Mouse (Mus musculus): ENCODE measurements around the gene Stx11. TPM values are rescaled to one million over a fixed set of nuclear protein-coding genes. Genes with fewer than 3 reads are reported as not detected.

The Stx11 gene
- polyA plus RNA-seq, 1 experiment from 2014 or later: 8.9 TPM

DNA sequence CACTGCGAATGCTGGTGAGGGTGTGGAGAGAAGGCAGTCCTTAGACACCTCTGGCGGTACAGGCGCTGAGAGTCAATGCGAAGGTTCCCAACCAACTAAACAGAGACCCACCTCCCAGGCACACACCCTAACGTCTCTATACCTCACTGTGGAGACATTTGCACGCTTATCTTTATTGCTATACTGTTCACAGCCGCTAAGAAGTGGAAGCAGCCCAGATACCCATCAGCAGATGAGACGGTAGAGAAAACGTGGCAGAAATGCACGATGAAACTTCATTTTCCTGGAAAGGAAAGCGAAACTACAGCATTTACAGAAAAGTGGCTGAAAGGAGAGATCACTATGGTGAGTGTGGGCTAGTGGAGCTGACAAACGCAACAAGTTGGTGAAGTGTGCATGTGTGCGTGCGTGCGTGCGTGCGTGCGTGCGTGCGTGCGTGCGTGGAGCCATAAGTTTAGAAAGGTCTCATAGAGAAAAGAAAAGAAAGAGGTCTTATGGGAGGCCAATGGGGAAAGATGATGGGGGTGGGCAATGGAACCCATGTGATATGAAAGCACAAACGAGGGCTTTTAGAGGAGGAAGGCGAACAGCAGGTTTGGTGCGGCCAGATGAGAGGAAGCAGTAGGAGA lies 29.4 kb upstream of the Stx11 start:
- 80% methylated on average over 25 of the region's 25 CpGs for WGBS
- DNase-seq (ENCODE audit: low spot score) (no peak), ATAC-seq (no peak)
- H3K9me3 ChIP-seq (ENCODE audit: low read length): no peaks in the 10 kb centered on the region
- TF ChIP-seq EP300 (IDR thresholded peaks at IDR 0.05) (no peak), CTCF (IDR thresholded peaks at IDR 0.05) (no peak)
- H3K27me3 ChIP-seq (replicated peaks; ENCODE audit: insufficient read depth, low read length): no peaks in the 10 kb centered on the region
- H3K4me1 ChIP-seq (ENCODE audit: insufficient read depth, low read depth, low read length): no peaks in the 10 kb centered on the region
- no peak overlapping the region for H3K9ac ChIP-seq (replicated peaks; ENCODE audit: low read depth)
- H3K4me3 ChIP-seq (ENCODE audit: low read depth, low read length): no peak overlapping the region
- H3K27ac ChIP-seq (ENCODE audit: low read length): no peak overlapping the region
- no peaks in the 10 kb centered on the region for H3K36me3 ChIP-seq (ENCODE audit: insufficient read depth, low read length)
- no peak overlapping the region for H3K4me2 ChIP-seq (replicated peaks; ENCODE audit: low read depth, low read length)

DNA sequence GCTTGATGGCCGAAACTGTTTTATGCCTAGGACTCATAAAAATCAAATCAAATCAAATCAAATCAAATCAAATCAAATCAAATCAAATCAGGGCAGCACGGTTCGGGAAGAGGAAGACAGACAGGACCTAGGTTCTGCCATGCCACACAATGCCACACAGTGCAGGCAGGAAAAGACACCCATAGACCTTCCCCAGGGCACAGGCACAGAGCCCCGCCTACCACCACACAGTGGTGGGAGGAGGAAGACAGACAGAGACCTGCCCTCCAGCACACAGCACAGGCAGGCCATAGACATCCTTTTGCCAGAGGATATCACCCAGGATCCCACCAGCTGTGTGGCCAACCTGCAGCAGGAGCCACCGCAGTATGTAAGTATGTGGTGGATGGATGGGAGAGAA lies 27.9 kb upstream of the Stx11 start:
- WGBS: 81% methylated on average over 5 of the region's 5 CpGs
- no peak for ATAC-seq
- H3K4me2 ChIP-seq (replicated peaks; ENCODE audit: low read depth, low read length): no peak overlapping the region
- no peaks in the 10 kb centered on the region for H3K9me3 ChIP-seq (ENCODE audit: low read length)
- H3K4me3 ChIP-seq (ENCODE audit: low read depth, low read length): no peak overlapping the region
- no peak overlapping the region for H3K27ac ChIP-seq (ENCODE audit: low read length)
- no peaks in the 10 kb centered on the region for H3K4me1 ChIP-seq (ENCODE audit: insufficient read depth, low read depth, low read length)
- TF ChIP-seq EP300 (IDR thresholded peaks at IDR 0.05): no peak
- TF ChIP-seq CTCF (IDR thresholded peaks at IDR 0.05): no peak
- DNase-seq (ENCODE audit: low spot score): no peak
- H3K9ac ChIP-seq (replicated peaks; ENCODE audit: low read depth): no peak overlapping the region
- no peaks in the 10 kb centered on the region for H3K36me3 ChIP-seq (ENCODE audit: insufficient read depth, low read length)
- H3K27me3 ChIP-seq (replicated peaks; ENCODE audit: insufficient read depth, low read length): no peaks in the 10 kb centered on the region

DNA sequence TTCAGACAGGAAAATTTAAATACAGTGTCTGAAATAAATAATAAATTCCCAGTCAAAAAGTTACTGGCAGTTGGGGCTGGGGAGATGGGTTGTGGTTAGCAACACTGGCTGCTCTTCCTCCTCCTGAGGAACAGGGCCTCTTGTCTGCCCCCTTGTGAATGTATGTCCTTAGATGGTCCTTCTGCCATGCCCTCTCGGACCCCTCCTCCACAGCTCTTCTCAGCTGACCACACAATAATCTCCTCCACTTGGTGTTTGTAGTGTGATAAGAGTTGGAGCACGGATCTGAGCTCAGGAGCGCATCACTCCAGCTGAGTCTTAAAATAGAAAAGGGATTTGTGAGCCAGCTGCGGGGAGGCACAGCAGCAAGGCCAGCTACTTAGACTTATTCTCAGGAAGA lies 22.8 kb upstream of the Stx11 start:
- no peak for ATAC-seq
- Histone ChIP-seq H3K4me1 (ENCODE audit: insufficient read depth, low read depth, low read length) (no peaks in the 10 kb centered on the region), H3K27ac (ENCODE audit: low read length) (no peak overlapping the region), H3K9ac (replicated peaks; ENCODE audit: low read depth) (no peak overlapping the region), H3K27me3 (replicated peaks; ENCODE audit: insufficient read depth, low read length) (no peaks in the 10 kb centered on the region), H3K36me3 (ENCODE audit: insufficient read depth, low read length) (no peaks in the 10 kb centered on the region), H3K4me2 (replicated peaks; ENCODE audit: low read depth, low read length) (no peak overlapping the region), H3K4me3 (ENCODE audit: low read depth, low read length) (no peak overlapping the region), H3K9me3 (ENCODE audit: low read length) (no peaks in the 10 kb centered on the region)
- TF ChIP-seq EP300 (IDR thresholded peaks at IDR 0.05): no peak
- TF ChIP-seq CTCF (IDR thresholded peaks at IDR 0.05): no peak
- 27% methylated on average over 4 of the region's 4 CpGs for WGBS
- no peak for DNase-seq (ENCODE audit: low spot score)

DNA sequence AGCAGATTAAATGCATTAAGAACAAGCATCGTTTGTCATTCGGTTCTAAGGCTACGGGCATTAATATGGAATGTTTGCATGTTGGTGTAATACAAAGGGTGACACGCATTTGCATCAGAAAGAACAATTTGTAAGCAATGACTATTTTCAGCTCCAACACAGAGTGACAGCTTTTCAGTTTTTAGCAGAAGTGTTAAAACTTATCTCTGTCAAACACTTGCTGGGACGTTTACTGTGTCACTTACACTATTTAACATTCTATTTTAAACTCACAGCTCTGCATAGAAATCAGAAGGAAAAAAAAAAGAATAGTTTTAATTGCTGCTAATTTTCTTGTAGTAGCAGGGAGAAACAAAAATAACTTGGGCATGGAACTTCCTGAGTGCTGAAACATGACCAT lies 22.4 kb upstream of the Stx11 start:
- H3K4me3 ChIP-seq (ENCODE audit: low read depth, low read length): no peak overlapping the region
- H3K4me2 ChIP-seq (replicated peaks; ENCODE audit: low read depth, low read length): no peak overlapping the region
- H3K27ac ChIP-seq (ENCODE audit: low read length): no peak overlapping the region
- ATAC-seq (no peak), DNase-seq (ENCODE audit: low spot score) (no peak)
- no peaks in the 10 kb centered on the region for H3K27me3 ChIP-seq (replicated peaks; ENCODE audit: insufficient read depth, low read length)
- WGBS: 71% methylated on average over 5 of the region's 5 CpGs
- TF ChIP-seq EP300 (IDR thresholded peaks at IDR 0.05): no peak
- H3K9me3 ChIP-seq (ENCODE audit: low read length): no peaks in the 10 kb centered on the region
- no peaks in the 10 kb centered on the region for H3K36me3 ChIP-seq (ENCODE audit: insufficient read depth, low read length)
- H3K9ac ChIP-seq (replicated peaks; ENCODE audit: low read depth): no peak overlapping the region
- no peaks in the 10 kb centered on the region for H3K4me1 ChIP-seq (ENCODE audit: insufficient read depth, low read depth, low read length)

DNA sequence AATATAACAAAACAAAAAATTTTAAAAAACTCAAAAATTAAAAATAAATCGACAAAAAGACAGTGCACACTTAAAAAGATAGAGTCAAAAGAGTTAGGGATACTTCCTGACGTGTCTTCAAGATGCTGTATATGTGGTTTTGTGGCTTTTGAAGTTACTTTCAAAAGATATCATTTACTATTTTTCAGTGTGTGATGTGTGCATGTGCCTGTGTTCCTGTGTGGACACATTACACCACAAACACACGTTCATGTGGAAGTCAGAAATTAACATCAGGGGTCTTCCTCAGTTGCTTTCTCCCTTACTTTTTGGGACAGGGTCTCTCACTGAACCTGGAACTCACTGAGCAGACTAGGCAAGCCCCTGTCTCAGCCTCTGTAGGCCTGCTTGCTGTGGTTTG lies 20.9 kb upstream of the Stx11 start:
- H3K36me3 ChIP-seq (ENCODE audit: insufficient read depth, low read length): no peaks in the 10 kb centered on the region
- no peaks in the 10 kb centered on the region for H3K27me3 ChIP-seq (replicated peaks; ENCODE audit: insufficient read depth, low read length)
- H3K9ac ChIP-seq (replicated peaks; ENCODE audit: low read depth): no peak overlapping the region
- no peaks in the 10 kb centered on the region for H3K9me3 ChIP-seq (ENCODE audit: low read length)
- WGBS: 79% methylated on average over 3 of the region's 3 CpGs
- H3K4me3 ChIP-seq (ENCODE audit: low read depth, low read length): no peak overlapping the region
- DNase-seq (ENCODE audit: low spot score) (no peak), ATAC-seq (no peak)
- TF ChIP-seq EP300 (IDR thresholded peaks at IDR 0.05): no peak
- TF ChIP-seq CTCF (IDR thresholded peaks at IDR 0.05): no peak
- H3K4me1 ChIP-seq (ENCODE audit: insufficient read depth, low read depth, low read length): no peaks in the 10 kb centered on the region
- H3K27ac ChIP-seq (ENCODE audit: low read length): no peak overlapping the region
- H3K4me2 ChIP-seq (replicated peaks; ENCODE audit: low read depth, low read length): no peak overlapping the region

DNA sequence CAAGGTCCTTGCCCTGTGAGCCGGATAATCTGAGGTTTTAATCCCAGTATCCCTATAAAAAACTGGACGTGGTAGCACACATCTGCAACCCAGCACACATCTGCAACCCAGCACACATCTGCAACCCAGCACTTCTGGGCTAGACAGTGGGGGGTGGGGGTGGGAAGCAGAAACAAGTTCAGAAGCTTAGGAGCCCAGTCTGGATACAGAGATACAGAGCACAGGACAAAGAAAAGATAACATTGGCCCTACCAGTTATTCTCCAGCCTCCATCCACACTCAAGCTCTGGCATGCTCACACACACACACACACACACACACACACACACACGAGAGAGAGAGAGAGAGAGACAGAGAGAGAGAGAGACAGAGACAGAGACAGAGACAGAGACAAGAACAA lies 19.4 kb upstream of the Stx11 start:
- no peaks in the 10 kb centered on the region for H3K9me3 ChIP-seq (ENCODE audit: low read length)
- TF ChIP-seq CTCF (IDR thresholded peaks at IDR 0.05) (no peak), EP300 (IDR thresholded peaks at IDR 0.05) (no peak)
- 74% methylated on average over 3 of the region's 3 CpGs for WGBS
- ATAC-seq: no peak
- H3K4me3 ChIP-seq (ENCODE audit: low read depth, low read length): no peak overlapping the region
- DNase-seq (ENCODE audit: low spot score): no peak
- H3K4me2 ChIP-seq (replicated peaks; ENCODE audit: low read depth, low read length): no peak overlapping the region
- H3K9ac ChIP-seq (replicated peaks; ENCODE audit: low read depth): no peak overlapping the region
- no peaks in the 10 kb centered on the region for H3K36me3 ChIP-seq (ENCODE audit: insufficient read depth, low read length)
- no peak overlapping the region for H3K27ac ChIP-seq (ENCODE audit: low read length)
- no peaks in the 10 kb centered on the region for H3K4me1 ChIP-seq (ENCODE audit: insufficient read depth, low read depth, low read length)
- no peaks in the 10 kb centered on the region for H3K27me3 ChIP-seq (replicated peaks; ENCODE audit: insufficient read depth, low read length)

DNA sequence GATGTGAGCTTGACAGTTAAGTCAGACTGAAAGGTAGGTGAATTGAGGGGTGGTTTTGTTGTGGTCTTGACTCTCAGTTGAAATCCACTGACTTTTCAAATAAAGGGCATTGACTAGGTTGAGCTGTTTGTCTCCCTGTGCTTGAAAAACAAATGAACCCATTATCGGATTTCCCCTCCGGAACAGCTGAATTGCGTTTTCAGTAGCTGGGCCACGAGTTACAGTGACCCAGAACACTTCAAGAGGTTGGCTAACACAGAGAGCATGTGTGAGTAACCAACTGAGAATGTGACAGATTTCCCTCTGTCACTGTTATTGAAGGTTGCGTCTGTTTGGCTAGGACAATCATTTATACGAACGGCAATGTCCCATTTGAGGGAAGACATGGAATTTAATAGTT lies 17.0 kb upstream of the Stx11 start:
- H3K9ac ChIP-seq (replicated peaks; ENCODE audit: low read depth): no peak overlapping the region
- no peak for TF ChIP-seq EP300 (IDR thresholded peaks at IDR 0.05)
- no peak for TF ChIP-seq CTCF (IDR thresholded peaks at IDR 0.05)
- 57% methylated on average over 7 of the region's 7 CpGs for WGBS
- no peaks in the 10 kb centered on the region for H3K36me3 ChIP-seq (ENCODE audit: insufficient read depth, low read length)
- H3K27ac ChIP-seq (ENCODE audit: low read length): no peak overlapping the region
- no peak for DNase-seq (ENCODE audit: low spot score)
- H3K27me3 ChIP-seq (replicated peaks; ENCODE audit: insufficient read depth, low read length): no peaks in the 10 kb centered on the region
- H3K9me3 ChIP-seq (ENCODE audit: low read length): no peaks in the 10 kb centered on the region
- H3K4me3 ChIP-seq (ENCODE audit: low read depth, low read length): no peak overlapping the region
- no peaks in the 10 kb centered on the region for H3K4me1 ChIP-seq (ENCODE audit: insufficient read depth, low read depth, low read length)
- H3K4me2 ChIP-seq (replicated peaks; ENCODE audit: low read depth, low read length): no peak overlapping the region
- no peak for ATAC-seq
